Mouse (Mus musculus) ES-CJ7 (cell line): ENCODE data around the gene Tmem141.

Experiments
- DNase-seq: peaks from one replicate; pipeline ENCODE4 v3.0.0; 2011; ENCODE audit warnings: low read depth, low spot score

Gene Tmem141

GRCm38 (mm10) chr2:25577951-25578795, 43.6 kb downstream of the Tmem141 start:
- DNase-seq: peak; percentile 26

GRCm38 (mm10) chr2:25576965-25577891, 44.6 kb downstream of the Tmem141 start:
- peak; percentile 38 for DNase-seq

GRCm38 (mm10) chr2:25576028-25576850, 45.6 kb downstream of the Tmem141 start:
- DNase-seq: no peak

DNA sequence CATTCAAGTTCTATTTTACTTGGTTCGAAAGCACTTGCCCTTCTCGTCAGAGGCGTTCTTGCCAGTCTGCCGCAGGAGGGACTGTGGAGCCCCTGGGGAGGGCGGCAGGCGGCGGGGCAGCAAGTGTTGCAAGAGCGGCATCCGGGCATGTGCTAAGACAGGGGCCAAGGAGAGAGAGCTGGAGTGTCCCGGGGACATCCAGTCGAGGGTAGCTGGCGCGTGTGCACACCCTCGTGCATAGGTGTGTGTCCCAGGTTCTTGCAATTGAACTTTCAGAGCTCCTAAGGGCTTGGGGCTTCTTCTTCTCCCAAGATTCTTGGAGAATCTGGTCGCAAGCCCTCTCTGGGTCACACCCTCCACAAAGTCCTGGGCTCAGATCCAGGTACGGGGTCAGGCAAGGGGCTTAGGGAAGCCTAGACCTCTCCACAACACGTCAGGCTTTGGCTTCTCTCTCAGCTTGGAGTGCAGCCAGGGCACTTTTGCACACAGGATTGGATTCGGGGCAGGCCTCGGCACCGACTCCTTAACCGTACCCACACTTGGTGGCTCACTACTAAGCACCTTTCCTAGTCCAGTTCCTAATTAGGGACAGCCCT, 46.3 kb downstream of the Tmem141 start:
- peak; percentile 25 for DNase-seq

GRCm38 (mm10) chr2:25574579-25575431, 47.0 kb downstream of the Tmem141 start, which contains the start of the genes Mamdc4 and Phpt1:
TSS of gene Mamdc4 (minus strand) at chr2:25574845.
TSS of gene Phpt1 (minus strand) at chr2:25575224.
- peak; percentile 97 for DNase-seq

DNA sequence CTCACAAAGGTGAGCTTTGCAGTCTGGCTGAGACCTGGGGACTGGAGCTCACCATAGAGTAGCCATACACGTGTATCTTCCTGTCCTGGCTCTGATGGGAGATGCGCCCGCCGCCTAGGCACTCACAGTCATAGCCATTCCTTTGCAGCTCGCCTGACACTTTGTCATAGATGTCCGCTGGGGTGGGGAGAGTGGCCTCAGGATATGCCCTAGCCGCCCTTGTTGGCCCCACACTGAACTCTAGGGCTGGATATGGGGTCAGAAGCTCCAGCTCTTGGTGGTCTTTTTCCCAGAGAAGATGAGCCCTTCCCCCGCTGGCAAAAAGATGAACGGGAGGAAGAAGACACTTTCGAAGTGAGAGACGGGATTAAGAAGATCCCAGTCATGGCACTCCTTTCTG, 47.7 kb downstream of the Tmem141 start:
- no peak for DNase-seq

GRCm38 (mm10) chr2:25573068-25573467, 48.7 kb downstream of the Tmem141 start:
- DNase-seq: no peak

- no peak for DNase-seq
These were observed 50.6 kb downstream of the Tmem141 start for GRCm38 (mm10) chr2:25571221-25571620.
